Mouse (Mus musculus): ENCODE results near the gene Gm5737.

DNA sequence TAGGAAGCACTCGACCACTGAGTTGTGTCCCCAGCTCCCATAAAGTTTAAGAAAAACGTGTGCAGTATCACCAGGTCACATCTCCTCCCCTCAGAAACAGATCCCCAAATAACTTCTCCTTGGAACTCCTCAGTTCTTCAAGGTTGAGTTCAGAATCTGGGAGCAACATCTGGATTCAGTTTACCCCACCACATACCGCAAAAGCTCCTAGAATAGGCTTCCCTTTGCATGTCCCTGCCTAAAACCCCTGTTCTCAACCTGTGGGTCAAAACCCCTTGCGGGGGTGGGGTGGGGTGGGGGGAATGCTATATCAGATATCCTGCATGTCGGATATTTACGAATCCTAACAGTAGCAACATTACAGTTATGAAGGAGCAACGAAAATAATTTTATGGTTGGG lies 50.5 kb downstream of the Gm5737 start:
- TF ChIP-seq GATA1 (IDR thresholded peaks at IDR 0.05; ENCODE audit: borderline replicate concordance, low read length) (no peak), CTCF (IDR thresholded peaks at IDR 0.05; ENCODE audit: low read depth, low read length) (no peak)

All from G1E (cell line).